Mouse (Mus musculus): ENCODE data around the gene Ssbp4. TPM values are rescaled to one million over a fixed set of nuclear protein-coding genes. Genes with fewer than 3 reads are reported as not detected.

Ssbp4 gene
- 141 TPM for polyA plus RNA-seq (2017; shearing (Covaris generic))

DNA sequence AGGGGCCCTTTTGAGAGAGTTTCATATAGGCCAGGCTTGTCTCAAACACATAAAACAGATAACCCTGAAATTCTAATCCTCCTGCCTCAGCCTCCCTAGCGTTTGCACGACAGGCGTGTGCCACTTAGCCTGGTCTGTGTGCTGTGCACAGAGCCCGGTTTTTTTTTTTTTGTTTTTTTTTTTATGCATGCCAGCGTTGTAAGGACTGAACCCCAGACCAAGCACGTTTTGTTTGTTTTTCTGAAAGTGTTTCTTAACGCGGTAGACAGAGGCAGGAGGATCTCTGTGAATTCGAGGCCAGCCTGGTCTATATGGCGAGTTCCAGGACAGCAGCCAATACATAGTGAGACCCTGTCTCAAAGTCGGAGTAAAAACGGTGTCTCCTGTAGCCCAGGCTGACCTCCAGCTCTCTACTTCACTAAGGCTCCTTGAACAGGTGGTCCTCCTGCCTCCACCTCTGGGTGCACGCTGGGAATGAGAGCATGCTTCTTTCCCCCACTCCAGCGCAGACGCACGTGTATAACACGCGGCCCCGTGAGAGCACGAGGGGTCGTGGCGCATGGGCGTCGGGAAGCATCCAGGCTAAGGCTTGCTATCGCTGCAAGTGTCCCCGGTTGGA lies at the start of gene Ssbp4:
Gene Ssbp4 (minus strand): TSS at position 124 of the 619 bp plus-strand sequence.

GRCm38 (mm10) chr8:70632346-70632892 lies 23.7 kb upstream of the Ssbp4 start, which contains the start of gene Gdf15:
Gdf15 (minus strand) TSS chr8:70632456.

GRCm38 (mm10) chr8:70615894-70616293 lies 7.2 kb upstream of the Ssbp4 start, which contains the start of gene Lrrc25:
Lrrc25 (plus strand) TSS chr8:70616155.

GRCm38 (mm10) chr8:70593961-70594609 lies 14.6 kb downstream of the Ssbp4 start, which contains the start of gene Isyna1:
Isyna1 (plus strand) TSS chr8:70594373.

Other genes with a start within 250 kb of the Ssbp4 start
- 2.5 TPM for gene Comp, start 235.3 kb downstream of the Ssbp4 start, polyA plus RNA-seq (2017; shearing (Covaris generic))
- gene Crtc1, start 169.3 kb downstream of the Ssbp4 start, polyA plus RNA-seq (2017; shearing (Covaris generic)) = 16.7 TPM
- 19.3 TPM for gene Klhl26, start 131.9 kb downstream of the Ssbp4 start, polyA plus RNA-seq (2017; shearing (Covaris generic))
- not detected for gene Tmem59l, start 121.5 kb downstream of the Ssbp4 start, polyA plus RNA-seq (2017; shearing (Covaris generic))
- not detected for gene Crlf1, start 115.7 kb downstream of the Ssbp4 start, polyA plus RNA-seq (2017; shearing (Covaris generic))
- 108 TPM for gene Rex1bd, start 102.1 kb downstream of the Ssbp4 start, polyA plus RNA-seq (2017; shearing (Covaris generic))
- 975 TPM for gene Uba52, start 98.1 kb downstream of the Ssbp4 start, polyA plus RNA-seq (2017; shearing (Covaris generic))
- gene Fkbp8, start 81.1 kb downstream of the Ssbp4 start, polyA plus RNA-seq (2017; shearing (Covaris generic)) = 422 TPM
- 90.3 TPM for gene Kxd1, start 80.9 kb downstream of the Ssbp4 start, polyA plus RNA-seq (2017; shearing (Covaris generic))
- 39.6 TPM for gene Ell, start 69.4 kb downstream of the Ssbp4 start, polyA plus RNA-seq (2017; shearing (Covaris generic))
- 95.3 TPM for gene Isyna1, start 14.5 kb downstream of the Ssbp4 start, polyA plus RNA-seq (2017; shearing (Covaris generic))
- gene Lrrc25, start 7.3 kb upstream of the Ssbp4 start, polyA plus RNA-seq (2017; shearing (Covaris generic)) = 0.24 TPM
- gene Gdf15, start 23.6 kb upstream of the Ssbp4 start, polyA plus RNA-seq (2017; shearing (Covaris generic)) = not detected
- gene Pgpep1, start 51.5 kb upstream of the Ssbp4 start, polyA plus RNA-seq (2017; shearing (Covaris generic)) = 5.5 TPM
- gene Lsm4, start 64.4 kb upstream of the Ssbp4 start, polyA plus RNA-seq (2017; shearing (Covaris generic)) = 379 TPM
- gene Jund, start 90.1 kb upstream of the Ssbp4 start, polyA plus RNA-seq (2017; shearing (Covaris generic)) = 866 TPM
- 0.16 TPM for gene Iqcn, start 94.6 kb upstream of the Ssbp4 start, polyA plus RNA-seq (2017; shearing (Covaris generic))
- not detected for gene Gm3336, start 109.7 kb upstream of the Ssbp4 start, polyA plus RNA-seq (2017; shearing (Covaris generic))
- 0.98 TPM for gene Pde4c, start 114.8 kb upstream of the Ssbp4 start, polyA plus RNA-seq (2017; shearing (Covaris generic))
- gene Rab3a, start 145.8 kb upstream of the Ssbp4 start, polyA plus RNA-seq (2017; shearing (Covaris generic)) = 13.2 TPM
- gene Mpv17l2, start 152.1 kb upstream of the Ssbp4 start, polyA plus RNA-seq (2017; shearing (Covaris generic)) = 71.6 TPM
- 32.8 TPM for gene Pik3r2, start 167.8 kb upstream of the Ssbp4 start, polyA plus RNA-seq (2017; shearing (Covaris generic))
- 97.6 TPM for gene Mast3, start 196.2 kb upstream of the Ssbp4 start, polyA plus RNA-seq (2017; shearing (Covaris generic))
- 34.9 TPM for gene Il12rb1, start 199.6 kb upstream of the Ssbp4 start, polyA plus RNA-seq (2017; shearing (Covaris generic))
- 23.7 TPM for gene Arrdc2, start 230.8 kb upstream of the Ssbp4 start, polyA plus RNA-seq (2017; shearing (Covaris generic))